In the genomic region with DNA sequence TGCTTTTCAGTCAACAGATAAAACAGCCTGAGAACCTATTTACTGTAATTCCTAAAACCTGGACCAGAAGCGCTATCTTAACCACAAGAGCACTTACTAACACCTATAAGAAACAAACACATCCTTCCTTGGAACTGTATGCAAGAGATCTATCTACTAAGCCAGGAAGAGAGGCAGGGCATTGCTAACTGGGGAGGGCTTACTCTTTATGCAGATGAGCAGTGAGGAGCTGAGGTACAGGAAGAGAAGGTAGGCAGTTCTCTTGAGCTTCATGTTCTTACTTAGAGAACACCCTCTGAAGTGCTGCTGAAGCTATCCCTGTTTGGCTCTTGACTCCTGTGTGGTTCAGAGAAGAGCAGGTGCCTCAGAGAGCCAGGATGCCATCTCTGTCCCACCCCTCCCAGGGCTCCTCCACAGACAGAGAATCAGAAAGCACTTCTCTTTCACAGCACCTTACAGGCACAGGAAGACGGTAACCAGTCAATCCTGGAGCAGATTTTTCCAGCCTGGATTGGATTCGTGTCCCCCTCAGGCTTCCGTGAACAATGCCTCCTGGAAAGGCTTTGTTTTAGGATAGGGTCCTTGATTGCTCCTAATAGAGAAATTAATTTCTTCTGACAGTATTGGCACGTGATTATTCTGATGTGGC, we compare ENCODE assay signal across 9 mouse cellular contexts. TPM values are rescaled to one million over a fixed set of nuclear protein-coding genes. Genes with fewer than 3 reads are reported as not detected.
DNase-seq lines count a peak whose midpoint lies in the region; ATAC-seq and TF ChIP-seq lines count a peak whose summit lies in the region.
"Had no signal": no experiment of that assay in that cellular context is flagged by ENCODE, and none has a peak within 500 bp of the region (broad histone marks: within the 10 kb centered on the region; RNA-seq: fewer than 3 reads in every experiment).

TSS of gene Crb1 (minus strand) at position 463 of the 649 bp plus-strand sequence.

- H3K9ac ChIP-seq in kidney, embryonic 15.5 days, result no peak within 1 kb of the TSS
- H3K9ac ChIP-seq in hindbrain, embryonic 12.5 days, result peak within 1 kb of the TSS; percentile 45
- peak within 1 kb of the TSS; percentile 29; the same call in 1 of the 2 replicates for H3K9ac ChIP-seq in midbrain, postnatal 0 days (replicated peaks; ENCODE audit: low read length, poor library complexity, severe bottlenecking)

- WGBS in kidney, embryonic 15.5 days, result 8% methylated on average over 5 of the region's 5 CpGs
- 11% methylated on average over 5 of the region's 5 CpGs for WGBS in kidney, adult 2 months
- 8% methylated on average over 5 of the region's 5 CpGs for whole genome bisulfite sequencing in hindbrain, embryonic 12.5 days
- 6% methylated on average over 5 of the region's 5 CpGs for WGBS in midbrain, postnatal 0 days

- H3K4me1 ChIP-seq in kidney, embryonic 15.5 days, result peaks cover 5% of the 10 kb centered on the region; the same call in 1 of the 2 replicates
- H3K4me1 ChIP-seq in kidney, adult 2 months (ENCODE audit: control insufficient read depth, insufficient read depth, low read length), result peaks cover 3% of the 10 kb centered on the region; the same call in 1 of the 2 replicates
- peaks cover 16% of the 10 kb centered on the region for H3K4me1 ChIP-seq in hindbrain, embryonic 12.5 days
- 0 out of 2 replicates have a peak, but pooled peaks cover 5% of the 10 kb centered on the region for H3K4me1 ChIP-seq in midbrain, postnatal 0 days (ENCODE audit: insufficient read depth, low read length)

- no peaks in the 10 kb centered on the region for H3K27me3 ChIP-seq in kidney, embryonic 15.5 days
- H3K27me3 ChIP-seq in kidney, adult 2 months (replicated peaks; ENCODE audit: control insufficient read depth, insufficient read depth, low read length), result no peaks in the 10 kb centered on the region
- no peaks in the 10 kb centered on the region for H3K27me3 ChIP-seq in hindbrain, embryonic 12.5 days
- H3K27me3 ChIP-seq in midbrain, postnatal 0 days (ENCODE audit: insufficient read depth, low read length), result no peaks in the 10 kb centered on the region

- peak within 1 kb of the TSS; percentile 41 for H3K4me2 ChIP-seq in kidney, embryonic 15.5 days
- H3K4me2 ChIP-seq in hindbrain, embryonic 12.5 days (replicated peaks), result peak within 1 kb of the TSS; percentile 48
- peak within 1 kb of the TSS; percentile 51 for H3K4me2 ChIP-seq in midbrain, postnatal 0 days (ENCODE audit: low read depth, low read length, poor library complexity, severe bottlenecking)

- peak within 1 kb of the TSS; percentile 15; the same call in 1 of the 2 replicates for H3K4me3 ChIP-seq in kidney, embryonic 15.5 days (replicated peaks)
- no peak within 1 kb of the TSS for H3K4me3 ChIP-seq in kidney, adult 2 months (ENCODE audit: insufficient read depth, low read depth, low read length)
- H3K4me3 ChIP-seq in hindbrain, embryonic 12.5 days, result peak within 1 kb of the TSS; percentile 28
- H3K4me3 ChIP-seq in midbrain, postnatal 0 days (ENCODE audit: low read depth, low read length), result peak within 1 kb of the TSS; percentile 33
- H3K4me3 ChIP-seq: erythroblast, embryonic 14.5 days had no signal

- intact Hi-C loops in left cerebral cortex, postnatal 4 days (cut with DNase I), result no loop called here

- DNase-seq in kidney, adult 2 months, result no peak
- DNase-seq in midbrain, postnatal 0 days (ENCODE audit: low spot score), result peak; percentile 58
- no peak for DNase-seq in right cerebral cortex, postnatal 25 days
- no peak for DNase-seq in cerebellum, postnatal 36 days
- DNase-seq in left cerebral cortex, postnatal 4 days, result no peak

- no peak within 1 kb of the TSS for H3K27ac ChIP-seq in kidney, embryonic 15.5 days
- H3K27ac ChIP-seq in kidney, adult 2 months (ENCODE audit: insufficient read depth, low read depth, low read length), result no peak within 1 kb of the TSS
- H3K27ac ChIP-seq in hindbrain, embryonic 12.5 days, result peak within 1 kb of the TSS; percentile 67
- no peak within 1 kb of the TSS for H3K27ac ChIP-seq in midbrain, postnatal 0 days (ENCODE audit: low read depth, low read length)

- TF ChIP-seq POLR2A in kidney, adult 2 months (IDR thresholded peaks at IDR 0.05; ENCODE audit: low read depth, low read length), result no peak

- no peaks in the 10 kb centered on the region for H3K36me3 ChIP-seq in kidney, embryonic 15.5 days
- no peaks in the 10 kb centered on the region for H3K36me3 ChIP-seq in kidney, adult 2 months (ENCODE audit: control insufficient read depth, insufficient read depth, low read length)
- no peaks in the 10 kb centered on the region for H3K36me3 ChIP-seq in hindbrain, embryonic 12.5 days
- no peaks in the 10 kb centered on the region for H3K36me3 ChIP-seq in midbrain, postnatal 0 days (ENCODE audit: insufficient read depth, low read length)

- no peak for TF ChIP-seq CTCF in kidney, adult 2 months (conservative IDR thresholded peaks at IDR 0.05; ENCODE audit: insufficient read depth, insufficient read length, low read depth, low read length)
- TF ChIP-seq CTCF in midbrain, postnatal 0 days (IDR thresholded peaks at IDR 0.05), result no peak

- ATAC-seq in kidney, embryonic 15.5 days (replicated peaks; ENCODE audit: low FRiP score), result peak; percentile 69
- peak; percentile 42; the same call in 1 of the 2 replicates for ATAC-seq in common myeloid progenitor, adult 5-6 weeks (replicated peaks; ENCODE audit: low read depth, poor library complexity, severe bottlenecking)
- peak; percentile 79 for ATAC-seq in hindbrain, embryonic 12.5 days (ENCODE audit: low FRiP score)
- ATAC-seq in midbrain, postnatal 0 days (ENCODE audit: low FRiP score), result peak; percentile 64; the same call in 1 of the 2 replicates

- H3K9me3 ChIP-seq in kidney, embryonic 15.5 days (replicated peaks), result no peaks in the 10 kb centered on the region
- H3K9me3 ChIP-seq in hindbrain, embryonic 12.5 days (replicated peaks), result no peaks in the 10 kb centered on the region
- no peaks in the 10 kb centered on the region for H3K9me3 ChIP-seq in midbrain, postnatal 0 days (ENCODE audit: low read length)

RNA-seq across cellular contexts. Expression of gene Crb1, which starts in this region (rescaled TPM):
- 0.23 and 0.28 TPM in 2 replicates for polyA plus RNA-seq in kidney, embryonic 15.5 days (2015; fragmentation: Nextera tagmentation; extraction: Ambion mirVana)
- polyA plus RNA-seq in kidney, adult 2 months (2012; rRNA removed), result 0.12 and 0.23 TPM in 2 replicates
- not detected in 2 replicates for total RNA-seq in common myeloid progenitor, adult 5-6 weeks (2017)
- polyA plus RNA-seq in hindbrain, embryonic 12.5 days (2016; fragmentation: Nextera tagmentation; extraction: Ambion mirVana), result 2.1 and 3.0 TPM in 2 replicates
- 3.0 and 7.9 TPM in 2 replicates for total RNA-seq in midbrain, postnatal 0 days (2014; rRNA removed)
- 1.1 and 1.8 TPM in 2 replicates for polyA plus RNA-seq in midbrain, postnatal 0 days (2015; fragmentation: Nextera tagmentation; extraction: Ambion mirVana)
- 1 to 10 TPM in 1 of 2 experiments, under 1 TPM in 1; 0.96 to 1.4 TPM for total RNA-seq in left cerebral cortex, postnatal 4 days (2021)
- polyA plus RNA-seq: erythroblast, embryonic 14.5 days had no signal

Comparison
In these comparisons a context has a peak if more than half of its experiments do, and no peak if none do; other contexts are left out.
1. Peak in ATAC-seq, H3K4me3 ChIP-seq and H3K4me2 ChIP-seq in kidney, embryonic 15.5 days; RNA of the gene not detected or under 1 TPM.
2. Peak in ATAC-seq in common myeloid progenitor, adult 5-6 weeks; RNA of the gene not detected or under 1 TPM.